Mouse (Mus musculus) frontal cortex, adult 2 months (tissue): ENCODE data around the gene Ddx41. TPM values are rescaled to one million over a fixed set of nuclear protein-coding genes. Genes with fewer than 3 reads are reported as not detected.
"Not testable (repeated sequence)": the region's sequence is repeated elsewhere in the genome, so short reads cannot be mapped to it uniquely, and the experiment has no call there.

Experiments
- DNase-seq, 2 experiments: peaks; one replicate each; pipeline ENCODE4 v3.0.0; 2022; ENCODE audit warnings: low spot score in 1 of 2; ENCODE audit errors: extremely low spot score in 1 of 2
- polyA plus RNA-seq: library from polyadenylated mRNA; depleted of rRNA; stranded (reverse); fragments of >200 nt; gene quantifications from 2 replicates; pipeline ENCODE4 v1.2.3, GENCODE M21; 2012; rRNA removed

The Ddx41 gene
- 83.9 and 92.8 TPM in 2 replicates for polyA plus RNA-seq

GRCm38 (mm10) chr13:55536194-55537175 is at the start of gene Ddx41:
Gene Ddx41, minus strand, starts transcription at chr13:55536658.
- DNase-seq: peak; percentile 100

DNA sequence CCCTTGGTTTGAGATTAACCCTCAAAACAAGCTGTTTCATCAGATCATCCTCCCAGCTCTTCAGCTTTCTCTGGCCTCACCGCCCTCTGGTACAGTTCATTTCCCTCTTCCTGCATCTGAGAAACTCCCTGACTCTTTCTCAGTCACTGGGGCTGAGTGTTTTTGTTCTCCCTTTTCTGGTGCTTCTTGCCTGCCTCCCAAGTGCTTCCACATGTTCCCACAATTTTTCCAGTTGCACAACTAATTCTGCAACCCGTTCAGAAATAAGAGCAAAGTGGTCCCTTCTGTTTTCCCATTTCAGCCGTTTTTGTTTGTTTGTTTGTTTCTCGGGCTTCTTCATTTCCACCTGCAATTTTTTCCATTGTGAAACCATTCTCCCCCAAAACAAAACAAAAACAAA is 41.6 kb upstream of the Ddx41 start:
- no peak for DNase-seq

DNA sequence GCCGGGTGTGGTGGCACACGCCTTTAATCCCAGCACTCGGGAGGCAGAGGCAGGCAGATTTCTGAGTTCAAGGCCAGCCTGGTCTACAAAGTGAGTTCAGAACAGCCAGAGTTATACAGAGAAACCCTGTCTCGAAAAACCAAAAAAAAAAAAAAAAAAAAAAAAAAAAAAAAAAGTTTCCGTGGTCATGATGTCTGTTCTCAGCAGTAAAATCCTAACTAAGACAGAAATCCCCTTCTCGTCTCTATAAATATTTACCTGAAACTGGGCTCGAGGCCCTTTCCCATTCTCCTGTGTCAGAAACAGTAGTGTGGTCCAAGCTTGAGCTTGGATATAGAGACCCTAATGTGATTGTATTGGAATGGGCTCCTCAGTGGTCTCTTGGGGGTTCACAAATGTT is 40.4 kb upstream of the Ddx41 start:
- not testable (repeated sequence) for DNase-seq

DNA sequence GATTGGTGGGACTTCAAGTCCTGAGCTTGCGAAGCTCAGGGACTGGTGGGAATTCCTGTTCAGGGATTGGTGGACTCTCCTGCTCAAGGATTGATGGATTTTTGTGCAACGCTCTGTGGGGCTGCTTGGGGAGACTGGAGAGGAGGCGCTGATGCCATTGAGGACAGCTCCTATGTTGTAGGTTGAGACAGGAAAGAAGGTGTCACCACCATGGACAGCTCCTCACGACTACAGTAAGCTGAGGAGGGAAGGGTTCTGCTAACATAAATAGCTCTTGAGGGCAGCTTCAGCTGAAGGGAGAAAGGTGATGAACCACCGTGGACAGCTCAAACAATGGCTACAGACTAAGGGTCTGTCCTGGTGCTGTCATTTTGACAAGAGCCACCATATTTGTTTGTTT is 39.5 kb upstream of the Ddx41 start:
- DNase-seq: no peak

- no peak for DNase-seq
Observed at GRCm38 (mm10) chr13:55574321-55574720, 37.9 kb upstream of the Ddx41 start.

- DNase-seq: no peak
Observed at GRCm38 (mm10) chr13:55573432-55573831, 37.0 kb upstream of the Ddx41 start, which contains the start of gene Tmed9. Gene Tmed9, plus strand, starts transcription at chr13:55573732.

DNA sequence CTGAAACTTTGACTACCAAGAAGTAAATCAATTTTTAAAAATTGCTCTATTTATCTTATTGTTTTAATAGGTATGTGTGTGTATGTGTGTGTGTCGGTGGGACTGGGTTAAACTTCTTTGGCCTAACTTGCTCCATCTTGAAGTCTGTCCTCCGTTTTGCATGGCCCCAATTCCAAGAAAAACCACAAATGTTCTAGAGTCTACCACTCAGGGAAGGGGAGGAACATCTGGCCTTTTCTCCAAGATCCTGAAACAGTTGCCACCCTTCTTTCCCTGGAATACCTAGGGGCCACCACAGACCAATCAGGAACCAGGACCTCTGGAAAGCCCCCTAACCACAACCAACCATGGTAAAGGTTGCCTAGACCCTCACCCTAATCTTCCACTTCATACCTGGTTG is 35.5 kb upstream of the Ddx41 start:
- no peak for DNase-seq

GRCm38 (mm10) chr13:55571027-55571751 is 34.7 kb upstream of the Ddx41 start, which contains the start of gene Fam193b:
Gene Fam193b, minus strand, starts transcription at chr13:55571120.
- peak; percentile 87 to 95 for DNase-seq

GRCm38 (mm10) chr13:55570286-55570973 is 34.0 kb upstream of the Ddx41 start:
- DNase-seq: peak in 1 of 2 experiments; percentile 16

GRCm38 (mm10) chr13:55569726-55570285 is 33.3 kb upstream of the Ddx41 start:
- DNase-seq: peak in 1 of 2 experiments; percentile 34

- DNase-seq: not testable (repeated sequence)
Observed at GRCm38 (mm10) chr13:55568524-55568923, 32.1 kb upstream of the Ddx41 start.

GRCm38 (mm10) chr13:55567949-55568348 is 31.5 kb upstream of the Ddx41 start:
- DNase-seq: no peak

DNA sequence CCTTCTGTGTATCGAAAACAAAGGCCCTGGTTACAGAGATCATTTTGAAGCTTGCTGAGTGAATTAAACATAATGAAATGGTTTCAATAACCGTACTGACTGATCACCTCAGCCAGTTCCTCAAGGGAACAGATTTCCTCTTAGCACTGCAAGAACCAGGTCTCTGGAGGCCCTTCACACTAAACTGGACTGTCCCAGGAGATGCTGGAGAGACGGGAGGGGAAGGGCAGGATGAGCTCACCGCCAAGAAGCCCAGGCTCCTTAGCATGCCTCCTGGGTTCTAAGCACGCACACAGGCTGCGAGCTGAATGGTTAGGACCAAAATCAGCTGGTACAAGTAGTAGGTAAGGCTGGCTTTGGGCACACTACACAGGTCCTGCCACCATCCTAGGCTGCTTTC is 30.5 kb upstream of the Ddx41 start:
- DNase-seq: no peak

DNA sequence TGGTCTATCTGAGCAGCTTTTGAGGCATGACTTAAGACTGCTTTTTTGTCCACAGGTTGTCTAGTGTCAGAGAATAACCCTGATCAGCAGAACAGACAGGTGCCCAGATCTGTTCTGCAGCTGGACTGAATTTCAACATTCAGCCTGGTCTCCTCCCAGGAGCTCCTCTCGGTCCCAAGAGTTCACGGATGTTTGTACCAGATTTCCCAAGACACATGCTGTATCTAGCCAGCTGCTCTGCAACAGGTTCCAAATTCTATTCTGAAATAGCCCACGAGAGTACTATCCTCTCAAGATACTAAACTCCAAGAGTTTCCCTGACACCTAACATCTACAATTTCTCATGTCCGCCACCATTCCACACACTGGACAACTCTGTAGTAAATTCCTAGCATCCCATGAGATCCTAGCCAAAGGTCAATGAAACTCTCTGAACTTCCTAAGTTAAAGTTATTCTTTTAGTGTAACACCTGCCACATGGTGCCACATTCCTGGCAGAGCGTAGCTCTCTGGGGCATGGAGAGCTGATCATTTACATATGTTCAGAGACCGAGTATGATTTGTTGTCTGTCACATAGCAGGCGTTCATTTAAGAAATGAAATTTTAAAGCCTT is 26.9 kb upstream of the Ddx41 start:
- DNase-seq: no peak

GRCm38 (mm10) chr13:55557499-55557898 is 21.0 kb upstream of the Ddx41 start:
- no peak for DNase-seq

DNA sequence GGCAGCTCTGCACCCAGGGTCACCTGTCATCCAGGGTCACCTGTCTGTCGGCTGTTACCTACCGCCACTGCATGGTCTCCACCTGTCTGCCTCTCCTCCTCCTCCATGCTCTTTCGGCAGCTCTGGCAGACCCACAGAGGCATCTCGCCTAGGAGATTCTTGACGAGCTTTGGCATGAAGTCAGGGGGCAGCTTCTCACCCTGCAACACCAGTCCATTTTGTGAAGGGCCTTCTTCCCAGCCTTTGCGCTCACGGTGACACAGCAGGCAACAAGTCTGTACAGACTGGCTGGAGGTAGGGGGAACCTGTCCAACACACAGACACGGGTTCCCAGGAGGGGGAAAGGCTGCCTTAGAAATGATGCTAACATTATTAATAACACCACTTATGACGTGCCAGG is 19.5 kb upstream of the Ddx41 start:
- DNase-seq: no peak

DNA sequence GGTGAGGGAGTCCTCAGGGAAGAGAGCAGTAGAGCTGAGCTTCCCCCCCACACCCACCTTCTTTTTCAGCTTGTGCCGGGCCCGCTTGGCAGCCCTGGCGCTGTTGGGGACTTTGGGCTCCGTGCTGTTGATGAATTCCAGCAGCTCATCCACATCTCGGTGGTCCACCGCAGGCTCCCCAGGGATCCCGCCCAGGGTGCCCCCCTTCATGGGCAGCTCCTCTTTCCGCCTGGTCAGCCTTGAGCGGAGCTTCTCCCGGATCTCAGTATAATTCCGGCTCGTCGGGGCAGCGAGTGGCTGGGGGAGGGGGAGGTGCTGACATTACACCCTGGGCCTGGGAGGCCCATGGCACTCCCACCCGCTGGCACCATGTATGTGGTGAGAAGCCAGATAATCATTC is 12.6 kb upstream of the Ddx41 start:
- no peak for DNase-seq

DNA sequence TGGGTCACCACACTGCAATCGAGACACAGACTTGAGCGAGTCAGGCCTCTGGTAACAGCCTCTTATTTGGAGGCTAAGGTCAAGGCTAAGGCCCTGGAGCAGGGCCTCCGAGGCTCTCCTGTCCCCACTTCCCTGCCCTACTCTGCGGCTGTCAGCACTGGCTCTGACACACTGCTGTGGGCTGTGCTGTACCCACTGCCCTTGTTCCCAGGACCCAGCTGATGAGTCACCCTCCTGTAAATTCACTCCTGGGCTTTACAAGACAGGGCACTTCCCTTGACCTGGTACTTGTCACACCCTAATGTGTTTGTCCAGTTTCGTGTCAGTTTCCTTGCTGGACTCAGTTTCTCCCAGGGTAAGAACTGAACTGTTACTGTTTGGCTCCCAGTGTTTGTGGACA is 12.0 kb upstream of the Ddx41 start:
- no peak for DNase-seq

- DNase-seq: no peak
Observed at GRCm38 (mm10) chr13:55547916-55548315, 11.5 kb upstream of the Ddx41 start.

GRCm38 (mm10) chr13:55544792-55545191 is 8.3 kb upstream of the Ddx41 start:
- DNase-seq: no peak
